Mouse (Mus musculus) brain, embryonic 14.5 days (tissue): Measurements from ENCODE around the gene Bnip1. TPM values are rescaled to one million over a fixed set of nuclear protein-coding genes. Genes with fewer than 3 reads are reported as not detected.

Experiments
- DNase-seq: peaks from one replicate; pipeline ENCODE4 v3.0.0-alpha.2; 2011; ENCODE audit warnings: low read depth
- CTCF ChIP-seq: fragments of 200-500 bp; IDR thresholded peaks from 2 replicates; pipeline ENCODE4 v1.5.1; 2012; ENCODE audit warnings: inconsistent platforms, mild to moderate bottlenecking, moderate library complexity, borderline replicate concordance; ENCODE audit not compliant: insufficient read depth, insufficient read length; ENCODE audit errors: extremely low read depth
- POLR2A ChIP-seq: fragments of 200-500 bp; IDR thresholded peaks from 2 replicates; pipeline ENCODE4 v1.6.1; 2012; ENCODE audit warnings: mild to moderate bottlenecking, inconsistent platforms, borderline replicate concordance; ENCODE audit not compliant: poor library complexity, insufficient read depth, insufficient read length, severe bottlenecking; ENCODE audit errors: extremely low read depth
- polyA plus RNA-seq: library from polyadenylated mRNA; depleted of rRNA; stranded (reverse); fragments of >200 nt; gene quantifications from 2 replicates; pipeline ENCODE4 v1.2.3, GENCODE M21; 2012; rRNA removed

The Bnip1 gene
- polyA plus RNA-seq, 1 experiment: 45.2 TPM

DNA sequence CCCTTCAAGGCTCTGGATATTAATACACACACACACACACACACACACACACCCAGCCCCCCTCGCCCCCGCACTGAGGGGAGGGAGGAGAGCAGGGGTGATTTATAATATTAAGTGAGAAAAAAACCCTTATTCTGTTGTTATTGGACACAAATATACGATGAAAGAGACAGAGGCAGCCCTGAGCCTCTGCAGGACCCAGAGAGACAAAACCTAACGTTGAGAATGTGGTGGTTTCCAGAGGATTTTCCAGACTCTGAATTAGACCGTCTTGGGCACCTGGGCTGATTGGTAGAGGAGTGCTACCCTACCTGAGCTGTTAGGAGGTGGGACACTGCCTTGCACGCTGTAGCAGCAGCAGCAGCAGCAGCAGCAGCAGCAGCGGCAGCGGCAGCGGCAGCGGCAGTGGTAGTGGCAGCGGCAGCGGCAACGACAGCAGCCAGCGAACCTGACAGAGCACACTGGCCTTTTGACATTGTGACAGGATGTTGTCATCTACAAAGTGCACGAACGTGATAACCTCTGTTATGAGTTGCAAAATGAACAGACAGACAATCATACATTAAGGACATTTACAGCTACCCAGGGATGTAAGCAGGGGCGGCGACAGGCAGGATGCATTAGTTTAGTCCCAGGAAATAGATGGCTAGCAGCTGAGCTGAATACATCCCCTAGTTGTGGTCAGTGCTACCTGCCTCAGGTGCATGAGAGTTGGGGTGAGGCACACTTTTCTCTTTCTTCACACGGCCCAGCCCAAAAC is 56.1 kb downstream of the Bnip1 start:
- TF ChIP-seq CTCF: no peak
- TF ChIP-seq POLR2A: no peak
- no peak for DNase-seq

DNA sequence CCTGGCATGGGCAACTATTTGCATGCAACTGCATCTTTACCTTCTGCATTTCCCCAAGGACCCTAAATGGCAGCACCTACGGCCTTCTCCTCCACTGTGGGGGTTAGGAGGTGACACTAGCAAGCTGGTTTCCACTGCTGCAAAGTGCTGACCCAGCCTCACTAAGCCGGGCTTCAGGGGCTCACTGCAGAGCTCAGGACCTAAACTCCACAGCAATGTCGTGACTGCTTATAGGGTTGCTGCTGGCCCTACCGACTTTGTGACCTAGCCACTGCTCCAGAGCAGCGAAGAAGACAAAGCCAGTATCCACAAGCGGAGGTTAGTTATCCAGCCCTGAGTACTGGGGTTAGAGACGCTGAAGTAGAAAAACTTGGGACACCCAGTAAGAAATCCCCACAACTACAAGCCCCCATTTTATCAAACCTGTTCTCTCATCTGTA is 56.7 kb downstream of the Bnip1 start:
- no peak for TF ChIP-seq CTCF
- no peak for TF ChIP-seq POLR2A
- no peak for DNase-seq

DNA sequence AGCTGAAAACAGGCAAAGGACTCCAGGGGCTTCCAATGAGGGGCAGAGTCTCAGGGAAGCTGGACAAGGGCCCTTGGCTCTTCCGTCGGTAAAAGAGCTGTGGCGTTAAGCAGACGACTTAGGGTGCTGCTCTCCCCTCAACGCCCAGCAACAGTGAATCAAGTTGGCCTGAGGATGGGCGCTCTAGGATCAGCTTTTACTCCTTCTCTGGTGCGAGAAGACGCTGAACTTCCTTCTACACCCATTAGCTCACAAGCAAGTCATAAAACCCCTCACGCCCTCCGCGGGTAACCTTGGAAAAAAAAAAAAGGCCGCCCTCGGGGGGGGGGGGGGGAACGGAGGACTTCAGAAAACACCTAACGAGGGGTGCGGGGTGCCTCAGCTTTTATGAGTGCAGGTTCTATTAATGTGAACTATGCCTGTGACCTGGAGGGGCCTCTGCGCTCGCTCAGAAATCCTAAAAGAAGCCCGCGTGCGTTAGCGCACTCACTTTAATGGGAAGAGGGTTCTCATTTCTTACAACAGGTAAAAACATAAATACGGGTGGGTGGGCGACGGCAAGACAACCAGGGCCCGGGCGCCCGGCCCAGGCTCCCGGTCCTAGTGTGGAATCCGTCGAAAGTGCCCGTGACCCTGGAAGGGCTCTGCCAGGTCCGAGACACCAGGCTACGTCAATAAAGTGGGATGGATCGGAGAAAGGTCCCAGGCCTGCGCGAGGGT is 57.5 kb downstream of the Bnip1 start:
- no peak for TF ChIP-seq CTCF
- no peak for TF ChIP-seq POLR2A
- DNase-seq: no peak

DNA sequence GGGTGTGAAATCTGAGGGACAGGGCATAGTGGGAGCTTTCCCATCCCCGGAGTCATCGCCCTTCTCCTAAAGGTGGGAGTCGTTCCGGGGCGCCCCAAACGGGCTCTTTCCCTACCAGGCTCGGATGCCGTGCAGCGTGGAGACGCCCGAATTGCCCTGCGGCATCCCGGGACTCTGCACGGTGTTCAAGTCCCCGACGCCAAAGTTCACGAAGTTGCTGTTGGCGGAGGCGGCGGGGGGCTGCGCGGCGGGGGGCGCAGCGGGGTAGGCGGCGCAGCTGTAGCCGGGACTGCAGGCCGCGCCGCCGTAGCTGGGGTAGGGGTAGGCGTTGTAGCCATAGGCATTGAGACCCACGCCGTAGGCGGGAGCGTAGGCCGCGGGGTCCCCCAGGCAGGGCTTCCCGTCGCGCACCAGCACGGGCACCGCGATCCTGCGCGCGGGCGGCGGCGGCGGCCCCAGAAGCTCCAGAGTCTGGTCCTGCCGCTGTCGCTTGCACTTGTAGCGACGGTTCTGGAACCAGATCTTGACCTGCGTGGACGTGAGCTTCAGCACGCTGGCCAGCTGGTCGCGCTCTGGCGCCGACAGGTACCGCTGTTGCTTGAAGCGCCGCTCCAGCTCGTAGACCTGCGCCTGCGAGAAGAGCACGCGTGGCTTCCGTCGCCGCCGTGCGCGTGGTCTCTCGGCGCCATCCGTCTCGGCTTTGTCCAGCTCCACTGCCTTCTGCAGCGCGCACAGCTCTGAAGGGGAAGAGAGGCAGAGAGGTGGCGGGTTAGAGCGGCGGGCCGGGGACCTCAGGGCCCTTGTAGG is 58.2 kb downstream of the Bnip1 start:
- no peak for DNase-seq
- TF ChIP-seq POLR2A (no peak), CTCF (no peak)

DNA sequence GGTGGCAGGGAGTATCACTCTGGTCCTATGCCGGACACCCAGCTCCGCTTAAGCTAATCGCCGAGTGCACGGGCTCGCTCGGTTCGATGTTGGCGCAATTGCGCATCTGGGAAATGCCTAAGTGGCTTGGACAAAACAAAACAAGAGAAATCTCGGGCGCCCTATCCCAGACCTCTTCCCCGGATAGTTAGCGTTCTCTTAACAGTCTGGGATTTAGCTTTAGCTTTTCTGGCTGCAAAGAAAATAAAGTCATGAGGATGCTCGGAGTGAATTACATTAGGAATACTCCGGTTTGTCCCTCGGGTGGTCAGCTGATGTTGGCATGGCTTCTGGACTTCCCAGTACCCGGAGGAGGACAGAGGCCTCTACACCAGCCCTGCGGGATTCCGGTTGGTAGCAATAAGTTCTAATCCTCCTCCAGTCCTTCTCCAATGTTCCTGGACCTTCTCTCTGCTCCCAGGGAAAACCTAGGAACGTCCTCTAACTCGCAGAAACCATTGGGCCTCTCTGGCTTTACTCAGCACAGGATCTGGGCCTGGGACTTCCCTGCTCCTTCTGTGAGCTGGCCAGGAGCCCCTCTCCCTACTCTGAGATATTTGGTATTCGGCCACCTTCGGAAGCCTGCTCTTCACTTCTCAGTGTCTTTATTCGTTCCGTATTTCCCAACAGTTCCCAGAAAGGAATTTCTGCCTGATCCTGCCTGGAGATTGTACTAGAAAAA is 59.0 kb downstream of the Bnip1 start:
- DNase-seq: no peak
- TF ChIP-seq POLR2A (no peak), CTCF (no peak)

DNA sequence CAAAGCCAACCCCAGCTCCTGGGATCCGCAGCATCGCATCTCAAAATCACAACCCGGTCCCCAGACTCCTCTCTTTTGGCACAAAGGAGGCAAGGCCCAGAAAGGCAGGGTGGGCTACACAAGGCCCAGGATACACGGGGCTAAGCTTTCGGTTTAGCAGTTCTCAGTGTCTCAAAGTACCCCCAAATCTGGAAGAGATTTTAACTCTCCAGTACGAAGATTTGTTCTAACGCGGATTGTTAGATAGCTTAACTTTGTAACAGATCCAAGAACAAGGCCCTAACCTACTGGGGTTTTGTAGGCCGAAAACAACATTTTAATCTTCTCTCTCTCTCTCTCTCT is 59.5 kb downstream of the Bnip1 start:
- no peak for TF ChIP-seq CTCF
- no peak for TF ChIP-seq POLR2A
- DNase-seq: no peak

DNA sequence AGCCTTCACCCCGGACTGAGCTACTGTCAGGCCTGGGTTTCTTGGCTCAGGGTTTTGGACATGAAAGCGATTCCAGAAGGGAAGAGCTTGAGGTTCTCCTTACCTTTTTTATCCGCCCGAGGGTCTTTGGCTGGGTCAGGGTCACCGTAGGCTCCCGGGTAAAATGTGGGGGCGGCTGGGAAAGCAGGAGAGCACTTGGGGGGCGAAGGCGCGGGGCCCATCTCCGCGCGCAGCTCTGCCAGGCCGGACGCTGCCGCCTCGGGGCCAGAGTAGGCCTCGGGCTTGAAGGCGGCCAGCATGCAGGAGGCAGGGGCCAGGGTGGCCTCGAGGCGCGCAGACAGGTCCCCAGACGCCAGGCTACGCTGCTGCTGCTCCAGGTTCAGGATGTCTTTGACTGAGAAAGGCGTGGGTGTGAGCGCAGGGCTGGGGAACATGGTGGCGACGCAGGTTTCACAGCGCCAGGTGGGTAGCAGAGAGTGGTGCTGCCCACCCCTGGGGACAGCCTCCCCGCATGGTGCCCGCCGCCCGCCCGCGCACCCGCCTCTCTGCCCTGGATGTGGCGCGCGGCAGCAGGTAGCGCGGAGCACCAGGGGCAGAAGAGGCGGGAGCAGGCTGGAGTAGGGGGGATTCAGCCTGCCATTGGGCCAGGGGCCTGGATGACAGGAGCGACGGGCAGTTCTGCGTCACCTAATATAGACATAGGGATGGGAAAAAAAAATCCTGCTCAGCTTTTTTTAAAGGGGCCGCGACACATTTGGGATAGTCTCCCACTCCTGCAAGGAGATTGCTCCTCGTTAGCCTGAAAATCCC is 60.3 kb downstream of the Bnip1 start:
- TF ChIP-seq CTCF: no peak
- TF ChIP-seq POLR2A: no peak
- no peak for DNase-seq

DNA sequence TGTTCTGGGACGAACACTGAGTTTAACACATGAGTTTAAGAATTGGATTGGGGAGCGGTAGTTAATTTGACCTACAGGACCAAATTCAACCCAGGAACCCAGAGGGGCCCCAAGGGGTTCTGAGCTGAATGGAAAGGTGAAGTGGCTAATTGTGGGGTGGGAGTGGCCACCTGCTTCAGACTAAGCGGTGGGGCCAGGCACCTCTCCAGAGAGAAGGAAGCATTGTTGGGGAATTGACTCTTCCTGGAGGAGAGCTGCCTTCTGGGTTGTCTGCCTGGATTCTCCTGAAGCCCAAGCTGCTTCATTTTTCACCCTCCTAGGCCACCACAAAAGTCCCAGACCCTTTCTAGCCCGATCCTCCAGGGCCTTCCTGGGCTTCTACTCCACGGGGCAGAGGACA is 61.1 kb downstream of the Bnip1 start:
- DNase-seq: no peak
- TF ChIP-seq POLR2A (no peak), CTCF (no peak)

Other genes with a start within 250 kb of the Bnip1 start
- 193 and 218 TPM in 2 replicates for gene Ergic1, start 219.6 kb upstream of the Bnip1 start, polyA plus RNA-seq
- gene Dusp1, start 218.9 kb upstream of the Bnip1 start, polyA plus RNA-seq: 56.2 and 71.8 TPM in 2 replicates
- 79.1 and 125 TPM in 2 replicates for gene Atp6v0e, start 117.8 kb upstream of the Bnip1 start, polyA plus RNA-seq
- 9.9 and 10.2 TPM in 2 replicates for gene Crebrf, start 65.4 kb upstream of the Bnip1 start, polyA plus RNA-seq
- gene Nkx2-5, start 63.9 kb downstream of the Bnip1 start, polyA plus RNA-seq: 0.04 TPM in 1 of 2 replicates, not detected in the other
- gene Kifc5b, start 136.0 kb downstream of the Bnip1 start, polyA plus RNA-seq: 9.9 and 15.7 TPM in 2 replicates
- gene Phf1, start 152.0 kb downstream of the Bnip1 start, polyA plus RNA-seq: 50.0 and 66.4 TPM in 2 replicates
- 88.9 and 145 TPM in 2 replicates for gene Cuta, start 158.5 kb downstream of the Bnip1 start, polyA plus RNA-seq
- gene Syngap1, start 160.2 kb downstream of the Bnip1 start, polyA plus RNA-seq: 120 and 136 TPM in 2 replicates
- gene Zbtb9, start 192.1 kb downstream of the Bnip1 start, polyA plus RNA-seq: 22.9 and 25.1 TPM in 2 replicates
- 31.0 and 35.1 TPM in 2 replicates for gene Bak1, start 247.9 kb downstream of the Bnip1 start, polyA plus RNA-seq